Mouse (Mus musculus): Measurements from ENCODE around the gene Slc26a11. TPM values are rescaled to one million over a fixed set of nuclear protein-coding genes. Genes with fewer than 3 reads are reported as not detected.

Slc26a11 gene
- polyA plus RNA-seq, 1 experiment from 2014 or later: 8.2 TPM

DNA sequence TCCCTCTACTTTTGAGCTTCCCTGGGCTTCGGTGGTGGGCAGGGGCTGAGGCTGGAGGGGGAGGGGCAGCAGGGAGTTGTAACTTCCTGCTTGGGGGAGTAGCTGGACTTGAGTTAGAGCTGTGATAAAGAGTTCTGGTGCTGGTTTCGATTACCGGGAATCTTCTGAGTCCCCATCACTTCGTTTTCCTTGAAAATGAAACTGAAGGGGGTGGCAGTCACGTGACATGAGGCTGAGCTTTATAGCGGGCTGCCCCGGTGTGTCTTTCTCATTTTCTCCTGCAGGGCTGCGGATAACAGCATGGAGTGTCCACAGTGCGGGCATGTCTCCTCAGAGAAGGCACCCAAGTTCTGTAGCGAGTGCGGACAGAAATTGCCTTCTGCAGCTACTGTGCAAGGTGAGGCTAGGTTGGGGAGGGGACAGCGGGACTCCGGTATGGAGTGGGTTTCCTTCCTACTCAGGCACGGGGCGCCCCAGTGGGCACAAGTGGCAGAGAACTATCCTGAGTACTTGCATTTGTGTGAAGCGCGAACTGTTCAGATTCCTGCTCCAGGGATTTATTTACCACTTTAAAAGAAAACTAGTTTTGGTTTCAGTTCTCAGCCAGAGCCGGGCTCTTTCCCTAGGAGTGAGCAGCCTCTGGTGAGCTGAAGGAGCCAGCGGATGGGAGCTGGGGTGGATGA lies 37.6 kb downstream of the Slc26a11 start, which contains the start of gene Rnf213:
TSS of gene Rnf213 (plus strand) at position 301 of the 683 bp plus-strand sequence.
- Histone ChIP-seq H3K4me3 (peak within 1 kb of the TSS; percentile 55), H3K27ac (replicated peaks) (no peak within 1 kb of the TSS; the same call in 1 of the 2 replicates), H3K9me3 (no peaks in the 10 kb centered on the region), H3K4me1 (peaks cover 36% of the 10 kb centered on the region), H3K27me3 (replicated peaks; ENCODE audit: low read depth, poor library complexity, severe bottlenecking) (peaks cover 95% of the 10 kb centered on the region), H3K36me3 (replicated peaks) (no peaks in the 10 kb centered on the region)
- peak; percentile 69 for DNase-seq (ENCODE audit: low spot score)
- WGBS: 1% methylated on average over 19 of the region's 19 CpGs

DNA sequence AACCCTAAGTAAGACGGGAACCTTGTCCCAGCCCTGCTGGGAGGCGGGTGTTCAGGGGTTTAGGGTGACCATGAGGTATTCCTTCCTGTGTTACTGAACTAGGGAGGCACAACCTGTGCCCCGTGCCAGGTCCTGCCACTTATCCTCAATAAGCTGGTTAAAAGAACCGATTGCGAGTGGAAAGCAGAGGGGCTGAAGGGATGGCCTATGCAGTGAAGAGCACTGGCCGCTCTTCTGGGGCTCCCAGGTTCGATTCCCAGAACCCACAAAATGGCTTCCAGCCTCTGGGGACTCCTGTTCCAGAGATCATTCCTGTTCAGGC lies 38.1 kb downstream of the Slc26a11 start:
- H3K9me3 ChIP-seq: no peaks in the 10 kb centered on the region
- H3K36me3 ChIP-seq (replicated peaks): no peaks in the 10 kb centered on the region
- peak; percentile 31 for DNase-seq (ENCODE audit: low spot score)
- peaks cover 36% of the 10 kb centered on the region for H3K4me1 ChIP-seq
- peak overlapping the region; percentile 55 for H3K4me3 ChIP-seq
- H3K27ac ChIP-seq (replicated peaks): no peak overlapping the region
- peaks cover 95% of the 10 kb centered on the region for H3K27me3 ChIP-seq (replicated peaks; ENCODE audit: low read depth, poor library complexity, severe bottlenecking)
- 27% methylated on average over 7 of the region's 7 CpGs for WGBS

DNA sequence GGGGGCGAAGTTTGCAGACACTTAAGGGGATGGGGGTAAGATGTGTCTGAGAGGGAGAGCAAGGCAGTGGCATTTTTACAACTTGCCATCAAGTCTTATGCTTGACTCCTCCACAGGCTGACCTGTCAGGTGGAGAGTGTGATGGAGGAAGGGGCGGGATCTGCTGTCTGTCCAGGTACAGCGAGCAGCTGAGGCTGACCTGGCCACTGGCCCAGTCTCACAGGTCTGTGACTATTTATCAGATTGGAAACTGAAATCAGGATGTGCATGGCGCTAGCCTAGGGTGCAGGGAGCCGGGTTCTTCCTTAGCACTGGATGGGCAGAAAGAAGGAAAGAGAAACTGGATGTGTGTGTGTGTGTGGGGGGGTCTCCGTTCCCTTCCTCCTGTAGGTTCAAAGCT lies 38.9 kb downstream of the Slc26a11 start:
- Histone ChIP-seq H3K4me1 (peaks cover 36% of the 10 kb centered on the region), H3K4me3 (no peak overlapping the region)

DNA sequence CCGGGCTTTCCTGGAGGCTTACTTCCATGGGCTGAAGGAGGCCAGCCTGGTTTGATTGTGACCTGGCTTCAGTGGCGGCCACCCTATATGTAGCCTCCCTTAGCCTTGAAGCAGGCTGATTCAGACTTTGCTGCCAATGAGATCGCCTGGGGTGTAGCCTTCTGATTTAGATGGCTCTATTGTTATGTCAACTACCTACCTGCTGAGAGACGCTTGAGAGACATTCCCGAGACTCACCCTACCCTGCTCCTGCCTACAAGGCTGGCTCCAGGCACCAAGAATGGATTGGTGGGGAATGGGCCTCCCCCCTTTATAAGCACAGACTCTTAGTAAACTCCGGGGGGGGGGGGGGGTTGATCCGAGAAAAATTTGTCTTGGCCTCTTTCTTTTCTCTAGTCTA lies 40.0 kb downstream of the Slc26a11 start:
- no peak for DNase-seq (ENCODE audit: low spot score)
- Histone ChIP-seq H3K36me3 (replicated peaks) (no peaks in the 10 kb centered on the region), H3K9me3 (no peaks in the 10 kb centered on the region), H3K27ac (replicated peaks) (no peak overlapping the region), H3K4me3 (no peak overlapping the region), H3K27me3 (replicated peaks; ENCODE audit: low read depth, poor library complexity, severe bottlenecking) (peaks cover 83% of the 10 kb centered on the region), H3K4me1 (peaks cover 26% of the 10 kb centered on the region)
- WGBS: 7% methylated on average over 7 of the region's 7 CpGs

More for the DNA sequence above, 38.9 kb downstream of the Slc26a11 start:
- Histone ChIP-seq H3K36me3 (replicated peaks) (no peaks in the 10 kb centered on the region), H3K27me3 (replicated peaks; ENCODE audit: low read depth, poor library complexity, severe bottlenecking) (peaks cover 91% of the 10 kb centered on the region), H3K9me3 (no peaks in the 10 kb centered on the region), H3K27ac (replicated peaks) (no peak overlapping the region)
- 37% methylated on average over 6 of the region's 6 CpGs for WGBS
- DNase-seq (ENCODE audit: low spot score): no peak

DNA sequence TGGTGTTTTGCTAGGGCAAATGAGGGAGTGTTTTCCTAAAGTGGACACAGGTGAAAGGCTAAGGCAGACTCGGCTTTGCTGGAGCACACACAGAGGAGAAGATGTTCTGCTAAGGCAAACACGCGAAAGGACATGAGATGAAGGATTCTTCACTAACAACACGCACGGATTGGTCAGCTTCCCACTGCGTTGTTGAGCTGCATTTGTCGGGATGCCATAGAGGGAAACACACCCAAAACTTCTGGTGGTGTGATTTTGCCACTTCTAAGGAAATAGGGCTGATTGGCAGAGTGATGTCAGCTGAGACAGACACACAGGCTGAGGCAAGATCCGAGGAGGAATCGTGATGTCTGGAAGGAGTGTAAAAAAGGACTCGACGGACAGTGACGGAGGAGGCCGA lies 40.6 kb downstream of the Slc26a11 start:
- Histone ChIP-seq H3K4me1 (peaks cover 20% of the 10 kb centered on the region), H3K27ac (replicated peaks) (no peak overlapping the region), H3K36me3 (replicated peaks) (no peaks in the 10 kb centered on the region), H3K27me3 (replicated peaks; ENCODE audit: low read depth, poor library complexity, severe bottlenecking) (peaks cover 78% of the 10 kb centered on the region), H3K4me3 (no peak overlapping the region), H3K9me3 (no peaks in the 10 kb centered on the region)
- WGBS: 12% methylated on average over 13 of the region's 13 CpGs
- DNase-seq (ENCODE audit: low spot score): no peak

DNA sequence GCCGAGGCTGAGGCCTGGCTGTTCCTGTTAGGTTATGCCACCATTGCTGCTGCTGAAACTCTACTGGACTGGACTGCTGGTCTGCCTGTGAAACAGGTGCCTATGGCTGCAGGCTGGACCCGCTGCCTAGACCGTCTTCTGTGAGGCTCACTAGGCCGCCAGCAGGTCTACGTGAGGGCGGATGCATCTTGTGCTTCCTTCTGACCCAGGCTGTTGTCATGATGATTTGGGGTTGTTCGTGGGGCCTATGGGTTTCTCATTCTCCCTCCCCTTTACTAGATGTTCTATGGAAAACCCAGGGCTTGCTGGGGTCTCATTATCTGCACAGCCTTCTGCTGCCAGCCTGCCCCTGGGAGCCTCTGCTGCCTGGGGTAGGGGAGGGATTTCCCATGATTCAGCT lies 41.1 kb downstream of the Slc26a11 start:
- WGBS: 44% methylated on average over 7 of the region's 7 CpGs
- H3K4me1 ChIP-seq: peaks cover 18% of the 10 kb centered on the region
- no peak overlapping the region for H3K4me3 ChIP-seq
- no peaks in the 10 kb centered on the region for H3K36me3 ChIP-seq (replicated peaks)
- no peak overlapping the region for H3K27ac ChIP-seq (replicated peaks)
- H3K9me3 ChIP-seq: no peaks in the 10 kb centered on the region
- DNase-seq (ENCODE audit: low spot score): no peak
- H3K27me3 ChIP-seq (replicated peaks; ENCODE audit: low read depth, poor library complexity, severe bottlenecking): peaks cover 73% of the 10 kb centered on the region

DNA sequence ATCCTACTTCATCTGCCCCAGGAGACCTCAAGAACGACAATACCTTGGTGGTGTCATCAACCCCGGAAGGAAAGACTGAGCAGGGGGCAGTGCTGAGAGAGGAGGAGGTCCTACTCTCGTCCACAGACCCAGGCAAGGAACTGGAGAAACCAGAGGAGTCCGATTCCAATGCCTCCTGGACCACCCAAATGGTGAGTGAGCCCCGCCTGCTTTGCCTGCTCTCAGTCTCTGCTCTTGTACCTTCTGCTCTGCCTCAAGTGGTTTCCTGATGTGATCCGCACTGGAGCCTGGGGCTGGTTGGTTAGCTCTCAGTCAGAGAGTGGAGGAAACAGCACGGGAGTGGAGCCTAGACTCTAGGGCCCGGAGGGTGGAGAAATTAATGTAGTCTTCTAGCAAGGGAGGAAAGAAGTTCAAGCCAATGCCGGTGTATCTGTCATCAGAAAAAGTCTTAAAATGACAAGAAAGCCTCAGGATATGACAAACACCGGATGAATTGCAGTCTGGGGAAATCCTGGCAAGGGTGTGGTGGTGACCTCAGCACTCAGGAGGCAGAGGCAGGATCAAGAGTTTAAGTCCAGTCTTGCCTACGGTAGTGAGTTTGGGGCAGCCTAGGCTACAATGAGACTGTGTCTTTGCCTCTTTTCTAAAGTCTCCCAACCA lies 47.3 kb downstream of the Slc26a11 start:
- no peak overlapping the region for H3K27ac ChIP-seq (replicated peaks)
- H3K9me3 ChIP-seq: no peaks in the 10 kb centered on the region
- H3K4me3 ChIP-seq: no peak overlapping the region
- H3K27me3 ChIP-seq (replicated peaks; ENCODE audit: low read depth, poor library complexity, severe bottlenecking): peaks cover 15% of the 10 kb centered on the region
- no peaks in the 10 kb centered on the region for H3K4me1 ChIP-seq
- H3K36me3 ChIP-seq (replicated peaks): no peaks in the 10 kb centered on the region
- no peak for DNase-seq (ENCODE audit: low spot score)
- 48% methylated on average over 11 of the region's 11 CpGs for WGBS

DNA sequence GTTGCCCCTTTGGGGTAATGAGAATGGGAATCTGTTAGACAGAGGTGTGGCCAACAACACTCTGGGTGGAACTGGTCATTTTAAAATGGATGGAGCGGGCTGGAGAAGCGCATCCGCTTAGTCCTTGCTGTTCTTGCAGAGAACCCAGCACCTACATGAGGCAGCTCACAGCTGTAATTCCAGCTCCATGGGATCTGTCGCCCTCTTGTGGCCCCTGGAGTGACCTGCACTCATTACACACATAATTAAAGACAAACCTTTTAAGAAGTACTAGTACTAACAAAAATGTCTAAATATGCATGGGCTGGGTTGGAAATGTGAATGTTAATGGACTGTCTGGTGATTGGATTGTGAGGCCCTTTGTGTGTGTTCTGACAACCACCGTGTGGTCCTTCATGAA lies 49.3 kb downstream of the Slc26a11 start:
- peaks cover 3% of the 10 kb centered on the region; the same call in 1 of the 2 replicates for H3K27me3 ChIP-seq (replicated peaks; ENCODE audit: low read depth, poor library complexity, severe bottlenecking)
- WGBS: 51% methylated on average over 5 of the region's 5 CpGs
- peak; percentile 56 for DNase-seq (ENCODE audit: low spot score)
- no peak overlapping the region for H3K27ac ChIP-seq (replicated peaks)
- H3K4me1 ChIP-seq: 0 out of 2 replicates have a peak, but pooled peaks cover 2% of the 10 kb centered on the region
- H3K4me3 ChIP-seq: no peak overlapping the region
- H3K36me3 ChIP-seq (replicated peaks): no peaks in the 10 kb centered on the region
- H3K9me3 ChIP-seq: no peaks in the 10 kb centered on the region

DNA sequence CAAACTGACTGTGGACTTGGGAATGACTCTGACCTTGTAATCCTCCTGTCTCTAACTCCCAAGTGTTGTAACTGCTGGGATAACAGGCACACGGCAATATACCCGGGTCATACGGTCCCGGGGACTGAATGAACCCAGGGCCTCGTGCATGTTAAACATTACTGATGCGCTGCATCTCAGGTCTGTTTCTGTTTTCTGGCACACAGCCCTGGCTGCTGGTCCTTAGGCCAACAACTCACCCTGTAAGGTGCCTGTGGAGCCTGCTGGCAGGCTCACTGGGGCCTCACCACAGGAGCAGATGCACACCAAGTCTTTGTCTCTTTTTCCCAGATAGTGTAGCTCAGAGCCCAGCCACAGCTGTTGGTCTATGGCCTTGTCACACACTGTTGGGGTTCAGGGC lies 52.0 kb downstream of the Slc26a11 start:
- Histone ChIP-seq H3K4me3 (no peak overlapping the region), H3K27ac (replicated peaks) (no peak overlapping the region), H3K36me3 (replicated peaks) (no peaks in the 10 kb centered on the region), H3K9me3 (no peaks in the 10 kb centered on the region), H3K27me3 (replicated peaks; ENCODE audit: low read depth, poor library complexity, severe bottlenecking) (no peaks in the 10 kb centered on the region), H3K4me1 (peaks cover 2% of the 10 kb centered on the region; the same call in 1 of the 2 replicates)
- no peak for DNase-seq (ENCODE audit: low spot score)
- WGBS: 91% methylated on average over 6 of the region's 6 CpGs

DNA sequence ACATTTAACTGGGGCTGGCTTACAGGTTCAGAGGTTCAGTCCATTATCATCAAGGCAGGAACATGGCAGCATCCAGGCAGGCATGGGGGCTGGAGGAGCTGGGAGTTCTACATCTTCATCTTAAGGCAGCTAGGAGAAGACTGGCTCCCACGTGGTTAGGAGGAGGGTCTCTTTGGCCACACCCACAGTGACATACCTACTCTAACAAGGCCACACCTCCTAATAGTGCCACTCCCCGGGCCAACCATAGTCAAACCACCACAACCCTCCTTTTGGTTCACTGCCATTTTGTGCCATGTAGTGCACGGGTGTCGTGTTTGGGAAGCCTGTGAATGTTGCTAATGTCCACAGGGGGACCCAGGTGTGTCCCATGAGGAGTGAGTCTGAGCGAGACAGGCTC lies 52.6 kb downstream of the Slc26a11 start:
- DNase-seq (ENCODE audit: low spot score): no peak
- Histone ChIP-seq H3K4me1 (peaks cover 2% of the 10 kb centered on the region; the same call in 1 of the 2 replicates), H3K27me3 (replicated peaks; ENCODE audit: low read depth, poor library complexity, severe bottlenecking) (no peaks in the 10 kb centered on the region), H3K27ac (replicated peaks) (no peak overlapping the region), H3K4me3 (no peak overlapping the region), H3K36me3 (replicated peaks) (no peaks in the 10 kb centered on the region), H3K9me3 (no peaks in the 10 kb centered on the region)
- WGBS: 51% methylated on average over 5 of the region's 5 CpGs

DNA sequence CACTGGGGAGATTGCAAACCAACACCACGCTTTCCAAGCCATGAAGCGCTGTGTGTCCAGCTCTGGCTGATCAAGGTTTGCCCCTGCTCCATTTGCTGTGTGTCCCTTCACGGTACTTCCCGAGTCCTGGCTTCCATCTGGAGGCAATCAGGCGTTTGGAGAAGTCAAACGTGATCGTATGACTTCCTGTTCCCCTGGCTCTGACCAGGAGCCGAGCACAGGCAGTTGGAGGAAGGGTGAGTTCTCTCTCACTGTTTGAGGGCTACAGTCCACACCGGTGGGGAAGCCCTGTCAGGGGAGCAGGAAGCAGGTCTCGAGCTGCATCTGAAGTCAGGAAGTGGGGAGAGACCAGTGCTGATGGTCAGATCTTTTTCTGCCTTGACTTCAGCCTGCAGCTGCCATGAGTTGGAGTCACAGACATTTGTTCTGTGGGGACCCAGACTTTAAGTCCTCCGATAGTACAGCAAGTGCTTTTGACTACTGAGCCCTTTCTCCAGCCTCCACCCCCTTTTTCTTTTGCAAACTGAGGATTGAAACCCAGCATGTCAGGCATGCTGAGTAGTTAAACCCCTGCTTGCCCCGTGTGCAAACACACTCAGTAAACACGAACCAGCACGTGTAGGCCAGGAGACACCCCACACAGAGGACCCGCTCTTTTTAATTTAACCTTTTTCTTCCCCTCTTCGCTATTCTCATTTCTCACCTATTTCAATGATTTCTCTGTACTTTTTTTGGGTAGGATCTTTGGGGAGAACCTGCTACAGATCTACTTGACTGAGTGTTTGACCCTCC lies 64.2 kb downstream of the Slc26a11 start:
- Histone ChIP-seq H3K9me3 (no peaks in the 10 kb centered on the region), H3K4me3 (no peak overlapping the region), H3K27me3 (replicated peaks; ENCODE audit: low read depth, poor library complexity, severe bottlenecking) (no peaks in the 10 kb centered on the region; the same call in 1 of the 2 replicates), H3K36me3 (replicated peaks) (no peaks in the 10 kb centered on the region), H3K27ac (replicated peaks) (peak overlapping the region; percentile 77), H3K4me1 (peaks cover 21% of the 10 kb centered on the region)
- DNase-seq (ENCODE audit: low spot score): peak; percentile 72
- WGBS: 44% methylated on average over 16 of the region's 16 CpGs

DNA sequence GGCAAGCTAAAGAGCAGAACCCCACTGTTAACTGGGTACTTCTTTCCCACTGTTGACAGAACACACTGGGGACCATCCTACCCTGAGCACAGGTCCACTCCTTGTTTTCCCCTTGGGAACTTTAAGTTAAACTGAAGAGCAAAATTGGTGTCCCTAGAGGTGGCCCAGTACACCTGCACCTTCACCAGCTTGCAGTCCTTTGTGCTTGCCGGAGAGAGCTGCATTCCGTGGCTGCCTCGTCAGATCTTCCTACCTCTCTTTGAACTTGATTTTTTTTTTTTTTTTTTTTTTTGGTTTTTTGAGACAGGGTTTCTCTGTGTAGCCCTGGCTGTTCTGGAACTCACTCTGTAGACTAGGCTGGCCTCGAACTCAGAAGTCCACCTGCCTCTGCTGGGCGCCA lies 65.1 kb downstream of the Slc26a11 start:
- H3K27ac ChIP-seq (replicated peaks): peak overlapping the region; percentile 77
- H3K27me3 ChIP-seq (replicated peaks; ENCODE audit: low read depth, poor library complexity, severe bottlenecking): no peaks in the 10 kb centered on the region
- no peaks in the 10 kb centered on the region for H3K36me3 ChIP-seq (replicated peaks)
- no peaks in the 10 kb centered on the region for H3K9me3 ChIP-seq
- DNase-seq (ENCODE audit: low spot score): no peak
- 75% methylated on average over 5 of the region's 5 CpGs for WGBS
- H3K4me1 ChIP-seq: peaks cover 21% of the 10 kb centered on the region
- no peak overlapping the region for H3K4me3 ChIP-seq

All from embryonic facial prominence, embryonic 10.5 days (tissue).